Mouse (Mus musculus) heart, embryonic 12.5 days (tissue): ENCODE measurements at regions not wholly inside any gene's neighbourhood (a gene's known extent, or its start where the extent isn't known, plus 50 kb on each side); places are given as distances from the start of the nearest gene placed in this dataset.

Experiments
- ATAC-seq: fragments of 200-750 bp; cut with Nextera tagmentation; 2 replicates; pipeline ENCODE4 v1.8.0; 2017; ENCODE audit warnings: moderate TSS enrichment, moderate library complexity; ENCODE audit not compliant: insufficient number of reproducible peaks, low FRiP score
- H3K27ac ChIP-seq: fragments of 300-500 bp; sonication (generic); 2 replicates; pipeline ENCODE4 v1.5.1; 2016; ENCODE audit warnings: mild to moderate bottlenecking, moderate library complexity; ENCODE audit not compliant: poor library complexity, severe bottlenecking
- H3K27me3 ChIP-seq: fragments of 300-500 bp; sonication (generic); replicated peaks from 2 replicates; pipeline ENCODE4 v1.6.1; 2016; ENCODE audit warnings: mild to moderate bottlenecking, moderate library complexity
- H3K36me3 ChIP-seq: fragments of 300-500 bp; sonication (generic); 2 replicates; pipeline ENCODE4 v1.6.1; 2016; ENCODE audit warnings: mild to moderate bottlenecking, moderate library complexity
- H3K4me1 ChIP-seq: fragments of 300-500 bp; sonication (generic); replicated peaks from 2 replicates; pipeline ENCODE4 v1.6.1; 2016; ENCODE audit warnings: mild to moderate bottlenecking
- H3K4me2 ChIP-seq: fragments of 300-500 bp; sonication (generic); 2 replicates; pipeline ENCODE4 v1.6.1; 2016; ENCODE audit warnings: mild to moderate bottlenecking, moderate library complexity
- H3K4me3 ChIP-seq: fragments of 300-500 bp; sonication (generic); 2 replicates; pipeline ENCODE4 v1.5.1; 2016; ENCODE audit warnings: mild to moderate bottlenecking
- H3K9ac ChIP-seq: fragments of 300-500 bp; sonication (generic); 2 replicates; pipeline ENCODE4 v1.6.1; 2016; ENCODE audit warnings: mild to moderate bottlenecking, moderate library complexity
- H3K9me3 ChIP-seq: fragments of 300-500 bp; sonication (generic); replicated peaks from 2 replicates; pipeline ENCODE4 v1.6.1; 2016; ENCODE audit warnings: mild to moderate bottlenecking, moderate library complexity
- WGBS: fragments of 180-500 bp; shearing (Covaris S2); methylation state at CpG from one replicate; pipeline ENCODE4 v1.1.7; 2016; 5-methylcytosine and 5-hydroxymethylcytosine counted together

- peaks cover 7% of the 10 kb centered on the region; the same call in 1 of the 2 replicates for H3K4me1 ChIP-seq
- H3K4me3 ChIP-seq = no peak overlapping the region
- no peak overlapping the region for H3K4me2 ChIP-seq
- no peaks in the 10 kb centered on the region for H3K27me3 ChIP-seq
- H3K9me3 ChIP-seq = no peaks in the 10 kb centered on the region
- no peak overlapping the region for H3K9ac ChIP-seq
- no peaks in the 10 kb centered on the region for H3K36me3 ChIP-seq
- H3K27ac ChIP-seq = no peak overlapping the region
- WGBS = 77% methylated on average over 4 of the region's 4 CpGs
- no peak for ATAC-seq
Observed at GRCm38 (mm10) chr4:56264626-56265025, 475.2 kb upstream of the Gm26657 start.

DNA sequence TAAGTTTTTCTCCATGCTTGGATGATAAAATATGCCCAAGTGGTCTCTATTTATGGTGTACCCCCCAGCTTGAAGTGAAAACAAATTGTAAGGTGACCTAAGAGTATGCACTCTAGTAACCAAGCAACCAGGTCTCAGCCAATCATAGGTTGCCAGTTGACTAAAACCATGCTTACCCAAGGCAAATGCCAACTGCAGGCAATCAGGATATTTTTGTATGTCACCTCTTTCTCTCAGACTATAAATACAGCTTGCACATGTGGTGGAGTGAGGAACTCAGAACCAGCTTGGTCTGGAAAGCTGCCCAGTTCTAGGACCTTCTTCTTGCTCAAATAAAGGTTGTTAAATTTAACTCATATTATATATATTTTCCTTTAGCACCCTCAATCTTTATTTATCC is 476.0 kb upstream of the Gm26657 start:
- Histone ChIP-seq H3K9me3 (no peaks in the 10 kb centered on the region), H3K4me2 (no peak overlapping the region), H3K27ac (no peak overlapping the region), H3K4me3 (no peak overlapping the region), H3K36me3 (no peaks in the 10 kb centered on the region), H3K27me3 (no peaks in the 10 kb centered on the region), H3K4me1 (peaks cover 7% of the 10 kb centered on the region; the same call in 1 of the 2 replicates), H3K9ac (no peak overlapping the region)
- no peak for ATAC-seq

GRCm38 (mm10) chr4:56262589-56262988 is 477.3 kb upstream of the Gm26657 start:
- Histone ChIP-seq H3K27me3 (no peaks in the 10 kb centered on the region), H3K9ac (no peak overlapping the region), H3K4me2 (no peak overlapping the region), H3K4me1 (peaks cover 7% of the 10 kb centered on the region; the same call in 1 of the 2 replicates), H3K27ac (no peak overlapping the region), H3K9me3 (no peaks in the 10 kb centered on the region), H3K4me3 (no peak overlapping the region), H3K36me3 (no peaks in the 10 kb centered on the region)
- ATAC-seq = no peak
- WGBS = 53% methylated on average over 1 of the region's 1 CpGs

DNA sequence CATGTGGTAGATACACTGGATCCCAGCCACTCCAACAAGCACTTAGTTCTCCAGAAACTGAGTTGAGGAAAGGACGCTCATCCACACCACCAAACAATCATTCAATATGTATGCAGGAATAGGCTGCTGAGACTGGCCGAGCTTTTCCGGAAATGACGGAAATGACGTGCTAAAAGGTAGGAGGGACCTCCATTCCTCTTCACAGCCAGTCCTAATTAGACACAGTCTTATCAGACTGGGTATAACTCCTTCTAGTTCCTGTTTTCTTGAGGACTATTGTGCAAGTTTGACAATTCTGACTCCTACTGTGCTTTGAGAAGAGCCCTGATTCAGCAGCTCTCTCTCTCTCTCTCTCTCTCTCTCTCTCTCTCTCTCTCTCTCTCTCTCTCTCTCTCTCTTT is 477.9 kb upstream of the Gm26657 start:
- no peaks in the 10 kb centered on the region for H3K36me3 ChIP-seq
- H3K9me3 ChIP-seq = no peaks in the 10 kb centered on the region
- H3K9ac ChIP-seq = no peak overlapping the region
- H3K27ac ChIP-seq = no peak overlapping the region
- WGBS = 68% methylated on average over 5 of the region's 5 CpGs
- H3K4me1 ChIP-seq = peaks cover 7% of the 10 kb centered on the region; the same call in 1 of the 2 replicates
- no peak overlapping the region for H3K4me2 ChIP-seq
- H3K27me3 ChIP-seq = no peaks in the 10 kb centered on the region
- ATAC-seq = no peak
- no peak overlapping the region for H3K4me3 ChIP-seq

GRCm38 (mm10) chr4:56252375-56252774 is 487.5 kb upstream of the Gm26657 start:
- Histone ChIP-seq H3K27ac (no peak overlapping the region), H3K4me3 (no peak overlapping the region), H3K9ac (no peak overlapping the region), H3K27me3 (no peaks in the 10 kb centered on the region), H3K36me3 (no peaks in the 10 kb centered on the region), H3K4me1 (no peaks in the 10 kb centered on the region), H3K4me2 (no peak overlapping the region), H3K9me3 (no peaks in the 10 kb centered on the region)
- WGBS = 41% methylated on average over 1 of the region's 1 CpGs
- ATAC-seq = no peak

DNA sequence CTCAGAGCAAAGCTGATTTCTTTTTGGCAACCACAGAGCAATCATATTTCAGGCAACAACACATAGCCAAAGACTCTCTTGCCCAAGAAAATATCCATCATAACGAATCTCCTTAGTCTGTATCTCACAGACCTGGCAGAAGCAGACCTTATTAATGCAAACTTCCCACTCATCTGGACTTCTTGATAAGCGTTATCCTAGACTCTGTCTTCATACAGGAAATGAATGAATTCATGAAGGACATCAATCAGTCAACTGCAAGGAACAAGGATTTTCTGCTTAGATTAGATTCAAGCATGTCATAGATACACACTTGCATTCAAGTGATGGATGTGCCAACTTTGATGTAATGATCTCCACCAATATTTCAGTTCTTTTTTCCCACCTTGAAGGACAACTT is 488.1 kb upstream of the Gm26657 start:
- H3K27ac ChIP-seq = no peak overlapping the region
- H3K4me1 ChIP-seq = no peaks in the 10 kb centered on the region
- H3K4me3 ChIP-seq = no peak overlapping the region
- no peak for ATAC-seq
- 66% methylated on average over 2 of the region's 2 CpGs for WGBS
- H3K36me3 ChIP-seq = no peaks in the 10 kb centered on the region
- no peak overlapping the region for H3K9ac ChIP-seq
- no peak overlapping the region for H3K4me2 ChIP-seq
- no peaks in the 10 kb centered on the region for H3K9me3 ChIP-seq
- no peaks in the 10 kb centered on the region for H3K27me3 ChIP-seq

DNA sequence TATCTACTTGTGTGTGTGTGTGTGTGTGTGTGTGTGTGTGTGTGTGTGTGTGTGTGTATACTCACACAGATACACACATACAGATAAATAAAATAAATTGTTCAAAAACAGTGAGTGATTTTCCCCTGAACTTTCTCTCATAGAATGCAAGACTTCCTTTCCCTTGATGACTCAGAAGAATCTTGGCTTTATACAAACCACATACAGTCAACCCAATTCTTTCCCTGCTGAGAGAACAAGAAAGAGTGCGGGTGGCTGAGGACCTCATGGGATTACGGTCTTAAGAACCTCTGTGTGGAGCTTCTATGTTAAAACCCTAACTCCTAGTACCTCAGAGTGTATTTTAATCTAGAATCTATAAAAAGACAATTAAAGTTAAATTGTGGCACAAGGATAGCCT is 489.3 kb upstream of the Gm26657 start:
- Histone ChIP-seq H3K9me3 (no peaks in the 10 kb centered on the region), H3K4me1 (no peaks in the 10 kb centered on the region), H3K27me3 (no peaks in the 10 kb centered on the region), H3K9ac (no peak overlapping the region), H3K27ac (no peak overlapping the region), H3K4me3 (no peak overlapping the region), H3K36me3 (no peaks in the 10 kb centered on the region), H3K4me2 (no peak overlapping the region)
- no peak for ATAC-seq
- WGBS = 89% methylated on average over 2 of the region's 2 CpGs

GRCm38 (mm10) chr4:56243863-56244262 is 496.0 kb upstream of the Gm26657 start:
- Histone ChIP-seq H3K9ac (no peak overlapping the region), H3K36me3 (no peaks in the 10 kb centered on the region), H3K4me3 (no peak overlapping the region), H3K4me1 (no peaks in the 10 kb centered on the region), H3K4me2 (no peak overlapping the region), H3K9me3 (no peaks in the 10 kb centered on the region), H3K27me3 (no peaks in the 10 kb centered on the region), H3K27ac (no peak overlapping the region)
- 78% methylated on average over 6 of the region's 6 CpGs for WGBS
- ATAC-seq = no peak

DNA sequence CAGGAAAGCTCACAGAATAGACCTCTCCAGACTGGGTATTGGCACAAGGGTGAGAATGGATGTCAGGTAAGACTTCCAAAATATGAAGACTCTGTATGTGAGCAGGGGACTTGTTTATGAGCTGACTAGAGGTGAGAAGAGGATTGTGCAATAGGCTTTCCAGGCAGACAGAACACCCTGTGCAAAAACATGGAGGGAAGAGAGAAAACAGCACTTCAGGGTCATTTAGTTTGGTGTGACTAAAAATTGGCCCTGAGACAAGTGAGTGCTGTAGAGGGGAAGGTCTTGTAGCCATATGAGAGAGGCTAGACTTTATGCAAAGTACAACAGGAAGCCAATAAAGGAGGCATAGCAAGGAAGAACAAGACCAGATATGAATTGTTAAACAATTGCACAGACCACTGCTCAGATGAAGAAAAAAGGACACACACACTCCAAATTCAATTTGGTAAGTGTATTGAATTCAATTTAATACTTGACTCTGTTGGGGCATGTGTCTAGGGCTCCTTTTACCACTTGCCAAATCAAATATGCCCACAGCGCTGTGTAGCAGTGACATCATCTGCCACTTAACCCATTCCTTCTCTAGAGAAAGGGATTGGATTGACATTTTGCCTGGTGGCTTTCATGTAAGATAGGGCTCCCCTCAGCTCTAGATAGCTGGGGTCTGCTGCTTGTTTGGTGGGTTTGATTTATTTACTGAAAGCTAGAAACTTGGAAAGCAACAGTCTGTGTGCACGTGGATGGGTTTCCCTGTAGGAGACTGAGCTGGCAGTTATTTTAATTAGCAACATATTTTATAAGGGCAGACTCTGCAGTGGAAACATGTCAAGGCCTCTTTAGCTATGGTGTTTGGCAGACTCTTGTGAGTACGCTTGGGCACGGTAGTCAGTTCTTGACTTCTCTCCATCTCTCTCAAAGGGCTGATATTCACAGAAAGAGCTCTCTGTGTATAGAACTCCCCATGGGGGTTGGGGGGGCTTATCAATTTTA is 501.1 kb upstream of the Gm26657 start:
- Histone ChIP-seq H3K36me3 (no peaks in the 10 kb centered on the region), H3K27ac (no peak overlapping the region), H3K9ac (no peak overlapping the region), H3K4me2 (no peak overlapping the region), H3K9me3 (no peaks in the 10 kb centered on the region), H3K4me1 (no peaks in the 10 kb centered on the region), H3K27me3 (no peaks in the 10 kb centered on the region), H3K4me3 (no peak overlapping the region)
- ATAC-seq = no peak
- 64% methylated on average over 4 of the region's 4 CpGs for WGBS

DNA sequence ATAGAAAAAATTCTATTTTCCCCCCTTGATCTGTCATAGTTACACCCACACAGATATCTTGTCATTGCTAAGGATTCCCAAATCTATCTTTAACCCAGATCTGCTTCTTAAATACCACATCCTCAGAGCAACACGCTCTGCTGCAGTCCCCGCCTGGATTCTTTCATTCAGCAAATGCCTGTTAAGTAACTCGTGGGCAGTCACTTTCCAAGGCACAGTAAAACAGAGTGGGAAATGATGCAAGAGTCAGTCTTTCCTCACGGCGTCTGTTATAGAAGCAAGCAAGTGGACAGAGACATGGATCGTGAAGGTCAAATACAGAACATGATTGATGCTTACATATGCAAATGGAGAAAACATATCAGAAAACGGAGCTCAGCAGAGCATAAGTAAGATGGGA is 508.5 kb upstream of the Gm26657 start:
- WGBS = 59% methylated on average over 7 of the region's 7 CpGs
- H3K27ac ChIP-seq = no peak overlapping the region
- H3K9ac ChIP-seq = no peak overlapping the region
- no peaks in the 10 kb centered on the region for H3K27me3 ChIP-seq
- no peaks in the 10 kb centered on the region for H3K4me1 ChIP-seq
- no peaks in the 10 kb centered on the region for H3K9me3 ChIP-seq
- H3K4me2 ChIP-seq = no peak overlapping the region
- no peaks in the 10 kb centered on the region for H3K36me3 ChIP-seq
- H3K4me3 ChIP-seq = no peak overlapping the region
- ATAC-seq = no peak

- 82% methylated on average over 1 of the region's 1 CpGs for WGBS
- no peak for ATAC-seq
Observed at GRCm38 (mm10) chr4:56230451-56230850, 509.4 kb upstream of the Gm26657 start.

DNA sequence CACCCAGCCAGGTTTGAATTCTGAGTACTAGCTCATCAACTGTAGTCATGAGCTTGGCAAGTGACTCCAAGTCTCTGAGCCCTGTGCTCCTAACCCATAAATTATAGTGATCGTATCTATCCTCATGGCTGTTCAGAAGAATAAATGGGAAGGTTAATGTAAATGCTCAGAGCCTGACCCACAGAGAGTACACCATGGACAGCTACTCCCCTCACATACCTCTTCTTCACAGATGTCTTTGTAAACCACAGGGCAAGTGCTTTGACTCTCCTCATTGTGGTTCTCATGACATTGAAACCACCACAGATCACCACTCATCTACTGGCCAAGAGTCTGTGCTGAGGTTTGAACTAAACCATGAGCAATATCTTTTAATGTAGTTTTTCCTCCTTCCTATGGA is 513.4 kb upstream of the Gm26657 start:
- 77% methylated on average over 1 of the region's 1 CpGs for WGBS

More at GRCm38 (mm10) chr4:56230451-56230850, 509.4 kb upstream of the Gm26657 start:
- H3K9me3 ChIP-seq = no peaks in the 10 kb centered on the region
- no peak overlapping the region for H3K9ac ChIP-seq
- no peak overlapping the region for H3K4me2 ChIP-seq
- H3K4me1 ChIP-seq = no peaks in the 10 kb centered on the region
- no peak overlapping the region for H3K4me3 ChIP-seq
- no peaks in the 10 kb centered on the region for H3K27me3 ChIP-seq
- H3K27ac ChIP-seq = no peak overlapping the region
- no peaks in the 10 kb centered on the region for H3K36me3 ChIP-seq

More for the DNA sequence above, 513.4 kb upstream of the Gm26657 start:
- no peaks in the 10 kb centered on the region for H3K9me3 ChIP-seq
- H3K4me1 ChIP-seq = no peaks in the 10 kb centered on the region
- H3K9ac ChIP-seq = no peak overlapping the region
- no peak overlapping the region for H3K4me3 ChIP-seq
- H3K36me3 ChIP-seq = no peaks in the 10 kb centered on the region
- H3K27me3 ChIP-seq = no peaks in the 10 kb centered on the region
- no peak overlapping the region for H3K27ac ChIP-seq
- H3K4me2 ChIP-seq = no peak overlapping the region
- ATAC-seq = no peak
